Mouse (Mus musculus): ENCODE results near the gene Nrgn.

DNA sequence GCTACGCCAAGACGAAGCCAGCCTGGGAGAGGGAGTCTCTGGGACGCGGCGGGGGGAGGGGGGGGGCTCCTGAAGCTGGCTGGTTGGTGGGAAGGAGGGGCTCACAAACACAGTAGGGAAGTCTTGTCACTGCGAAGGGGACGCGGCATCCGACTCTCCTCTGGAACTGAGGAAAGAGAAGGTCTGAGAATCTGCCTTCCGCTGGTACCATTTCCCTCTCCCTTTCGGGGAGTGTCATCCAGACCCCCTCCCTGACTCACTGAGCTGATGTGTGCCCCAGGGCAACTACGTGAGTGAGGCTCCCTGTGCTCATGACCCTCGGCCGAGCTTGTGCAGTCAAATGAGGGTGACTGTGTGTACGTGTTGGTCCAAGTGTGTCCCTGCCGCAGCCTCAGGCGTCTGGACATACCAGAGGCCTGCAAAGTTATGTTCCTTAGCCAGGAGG lies 7.5 kb downstream of the Nrgn start:
- TF ChIP-seq CTCF (IDR thresholded peaks at IDR 0.05; ENCODE audit: low read depth) (no peak), EP300 (IDR thresholded peaks at IDR 0.05; ENCODE audit: low read depth) (no peak)
